Mouse (Mus musculus) megakaryocyte progenitor cell, adult 5-6 weeks (primary cell): ENCODE data around the gene Hmmr. TPM values are rescaled to one million over a fixed set of nuclear protein-coding genes. Genes with fewer than 3 reads are reported as not detected.

ENCODE experiments used
- ATAC-seq: replicated peaks from 2 replicates; pipeline ENCODE4 v1.8.0; 2016; ENCODE audit warnings: mild to moderate bottlenecking, moderate TSS enrichment, inconsistent platforms; ENCODE audit not compliant: poor library complexity
- total RNA-seq, 2 experiments: library from RNA; stranded (forward) in 1 of 2; stranded (reverse) in 1 of 2; fragments of 157-497, 149-512 nt in 1 of 2; fragments of 200-1000 nt in 1 of 2; gene quantifications; 2 replicates each; pipeline versions ENCODE4 v1.2.3 to v1.2.4; 2015 to 2017

Hmmr gene
- total RNA-seq (2015) (76.6 and 78.8 TPM in 2 replicates), total RNA-seq (2017) (83.6 and 88.2 TPM in 2 replicates)

DNA sequence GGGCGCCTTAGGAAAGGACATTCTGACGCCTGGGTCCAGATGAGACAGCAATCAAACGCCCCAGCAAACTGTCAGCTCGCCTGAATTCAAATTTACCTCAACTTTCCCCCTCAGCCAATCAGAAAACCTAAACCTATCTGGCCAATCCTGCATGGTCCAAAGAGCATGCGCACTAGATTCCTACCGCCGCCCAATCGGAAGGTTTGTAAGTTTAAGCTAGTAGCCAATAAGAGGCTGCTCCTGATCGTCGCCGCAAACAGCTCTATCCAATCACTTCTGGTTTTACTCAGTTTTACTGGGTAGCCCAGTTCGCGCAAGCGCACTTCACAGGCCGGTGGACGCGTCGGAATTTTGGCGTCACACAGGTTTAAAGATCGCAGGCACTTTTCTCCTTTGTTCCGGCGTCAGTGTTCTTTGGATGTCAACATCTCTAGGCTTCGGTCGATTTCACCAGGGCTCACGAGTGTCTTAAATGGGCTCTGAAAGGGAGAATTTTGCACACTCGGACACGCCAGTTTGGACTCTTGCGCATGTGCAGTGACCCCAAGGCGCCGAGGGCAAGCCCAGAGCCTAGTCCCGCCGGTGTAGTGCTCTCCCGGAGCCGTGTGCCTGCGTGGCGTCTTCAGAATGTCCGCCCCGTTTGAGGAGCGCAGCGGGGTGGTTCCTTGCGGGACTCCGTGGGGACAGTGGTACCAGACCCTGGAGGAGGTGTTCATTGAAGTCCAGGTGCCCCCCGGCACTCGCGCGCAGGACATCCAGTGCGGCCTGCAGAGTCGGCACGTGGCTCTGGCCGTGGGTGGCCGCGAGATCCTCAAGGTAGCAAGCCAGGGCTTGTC, at the start of gene Hmmr, which contains the start of gene Nudcd2:
TSS of gene Hmmr (minus strand) at position 84 of the 836 bp plus-strand sequence.
TSS of gene Nudcd2 (plus strand) at position 329 of the 836 bp plus-strand sequence.
- peak; percentile 86 for ATAC-seq

- ATAC-seq, result no peak
These were observed 48.6 kb upstream of the Hmmr start for GRCm38 (mm10) chr11:40781857-40782256.

- peak; percentile 76 for ATAC-seq
These were observed 42.4 kb upstream of the Hmmr start for GRCm38 (mm10) chr11:40775315-40776269.

GRCm38 (mm10) chr11:40764690-40765089, 31.5 kb upstream of the Hmmr start:
- ATAC-seq, result no peak

DNA sequence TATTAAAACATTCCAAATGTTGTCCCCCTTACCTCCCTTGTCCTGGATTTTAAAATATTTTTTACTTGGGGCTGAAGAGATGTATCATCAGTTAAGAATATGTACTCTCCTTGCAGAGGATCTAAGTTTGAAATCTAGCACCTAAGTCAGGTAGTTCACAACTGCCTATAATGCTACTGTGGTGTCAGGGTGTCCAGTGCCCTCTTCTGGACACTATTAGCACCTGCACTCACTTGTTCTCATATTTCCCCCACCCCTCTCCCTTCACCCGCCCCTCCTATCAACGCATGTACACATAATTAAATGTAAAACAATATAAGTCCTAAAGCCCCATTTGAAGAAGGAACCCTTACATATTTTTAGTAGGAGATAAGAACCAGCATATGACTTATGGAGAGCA, 30.2 kb upstream of the Hmmr start:
- peak; percentile 99 for ATAC-seq

DNA sequence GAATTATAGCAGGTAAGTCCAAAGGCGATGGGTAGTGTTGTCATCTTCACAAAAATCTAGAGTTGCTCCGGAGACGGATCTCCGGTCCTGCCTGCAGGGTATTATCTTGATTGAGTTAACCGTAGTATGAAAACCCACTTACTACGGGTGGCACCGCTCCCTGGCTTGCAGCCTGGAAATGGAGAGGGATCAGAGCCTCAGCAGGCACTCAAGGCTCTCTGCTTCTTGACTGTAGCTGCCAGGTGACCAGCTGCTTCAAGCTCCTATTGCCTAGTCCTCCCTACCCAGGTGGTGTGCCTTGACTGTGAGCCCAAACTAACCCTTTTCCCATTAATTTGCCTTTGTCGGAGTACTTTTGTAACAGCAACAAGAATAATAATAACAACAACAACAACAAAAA, 26.7 kb upstream of the Hmmr start:
- ATAC-seq, result no peak

DNA sequence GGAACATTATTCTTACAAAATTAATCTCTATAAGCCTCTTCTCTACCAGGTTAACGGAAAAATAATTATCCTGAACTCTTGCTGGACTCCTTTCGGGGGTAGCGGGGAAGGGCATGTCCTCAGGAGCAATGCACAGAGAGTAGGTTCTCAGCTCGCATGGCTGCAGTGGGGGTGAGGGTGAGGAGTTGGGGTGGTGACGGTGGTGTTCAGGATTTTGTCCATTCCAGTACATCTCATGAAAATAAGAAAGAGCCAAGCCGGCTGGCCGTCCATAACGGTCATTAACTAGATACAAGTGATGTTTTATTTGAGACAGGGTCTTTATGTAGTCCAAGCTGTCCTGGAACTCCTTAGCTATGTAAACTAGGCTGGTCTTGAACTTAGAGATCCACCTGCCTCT, 22.7 kb upstream of the Hmmr start:
- ATAC-seq, result no peak

DNA sequence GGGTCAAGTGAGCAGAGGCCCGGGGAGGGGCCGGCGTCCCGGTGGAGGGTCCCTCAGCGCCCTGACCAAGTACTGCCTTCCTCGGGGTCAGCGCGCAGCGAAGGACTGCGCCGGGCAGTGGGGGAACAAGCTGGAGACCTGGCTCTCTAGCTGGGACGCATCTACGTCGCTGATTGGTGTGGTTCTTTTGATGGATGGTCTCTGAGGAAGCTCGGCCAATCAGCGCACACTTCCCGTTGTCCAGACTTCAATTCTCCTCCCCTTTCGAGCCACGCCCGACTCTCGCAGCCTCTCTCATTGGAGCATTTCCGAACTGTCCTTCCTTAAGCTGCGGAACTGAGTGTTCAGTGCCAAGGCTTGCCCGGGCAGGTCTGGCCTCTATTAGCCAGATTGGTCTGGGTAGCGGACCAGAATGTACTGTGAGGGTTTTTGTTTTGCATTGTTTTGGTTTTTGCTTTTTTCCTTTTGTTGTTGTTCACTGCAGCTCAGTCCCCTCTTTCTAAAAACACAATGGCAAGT, 21.9 kb upstream of the Hmmr start, which contains the start of gene Ccng1:
TSS of gene Ccng1 (minus strand) at position 203 of the 519 bp plus-strand sequence.
- ATAC-seq, result peak; percentile 97

- ATAC-seq, result peak; percentile 30
These were observed 21.5 kb upstream of the Hmmr start for GRCm38 (mm10) chr11:40754664-40755107.

DNA sequence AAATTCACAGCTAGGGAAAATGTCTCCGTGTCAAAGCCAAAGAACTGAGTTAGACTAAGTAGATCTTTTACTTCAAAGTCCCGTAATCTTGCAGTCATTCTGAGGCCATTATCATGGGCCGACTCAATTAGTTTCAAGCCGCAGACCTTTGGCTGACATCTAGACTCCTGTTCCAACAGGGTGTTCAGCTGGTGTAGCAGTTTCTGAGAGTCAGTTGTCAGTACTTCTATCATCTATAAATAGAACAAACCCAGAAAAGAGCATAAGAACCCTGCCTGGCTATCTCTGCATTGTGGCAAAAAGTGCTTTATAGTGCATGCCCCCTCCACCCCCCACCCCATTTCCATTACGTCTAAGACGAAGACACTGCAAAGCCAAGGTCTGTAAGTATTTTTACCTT, 20.6 kb upstream of the Hmmr start:
- no peak for ATAC-seq

- no peak for ATAC-seq
These were observed 14.5 kb upstream of the Hmmr start for GRCm38 (mm10) chr11:40747716-40748115.

- ATAC-seq, result no peak
These were observed 13.1 kb upstream of the Hmmr start for GRCm38 (mm10) chr11:40746361-40746760.

GRCm38 (mm10) chr11:40744348-40744747, 11.1 kb upstream of the Hmmr start:
- ATAC-seq, result no peak

DNA sequence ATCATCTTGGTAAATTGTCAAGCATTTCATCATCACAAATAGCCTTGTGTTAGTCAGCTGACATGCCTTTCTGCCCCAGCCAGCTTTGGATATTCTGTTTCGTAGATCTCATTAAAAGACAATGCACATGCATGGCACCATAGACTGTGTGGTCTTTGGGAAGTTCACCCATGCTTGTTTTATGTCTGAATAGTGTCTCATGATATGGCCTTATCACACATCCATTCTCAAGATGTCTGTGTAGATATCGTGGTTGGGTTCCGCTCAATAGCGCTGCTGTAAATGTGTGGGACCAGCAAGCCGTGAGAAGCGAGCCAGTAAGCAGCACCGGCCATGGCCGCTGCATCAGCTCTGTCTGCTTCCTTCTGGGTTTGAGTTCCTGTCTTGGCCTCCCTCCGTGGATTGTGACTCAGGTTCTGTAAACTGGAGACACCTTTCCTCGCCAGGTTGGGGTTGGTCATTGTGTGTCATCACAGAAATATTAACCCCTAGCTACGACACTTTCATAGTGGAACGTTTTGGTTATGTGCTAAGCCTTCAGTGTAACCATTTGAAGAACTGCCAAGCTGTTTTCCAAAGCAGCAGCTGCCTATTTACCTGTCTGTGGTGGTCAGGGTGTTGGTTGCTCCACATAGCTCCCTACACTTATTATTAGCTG, 8.5 kb upstream of the Hmmr start:
- no peak for ATAC-seq

- no peak for ATAC-seq
These were observed 4.1 kb upstream of the Hmmr start for GRCm38 (mm10) chr11:40737369-40737768.

GRCm38 (mm10) chr11:40734251-40734752, 1.1 kb upstream of the Hmmr start:
- no peak for ATAC-seq

GRCm38 (mm10) chr11:40732997-40733338, 254 bp downstream of the Hmmr start:
- ATAC-seq, result peak; percentile 18

- ATAC-seq, result peak; percentile 70
These were observed 14.9 kb downstream of the Hmmr start for GRCm38 (mm10) chr11:40718324-40718723.

- peak; percentile 71 for ATAC-seq
These were observed 17.7 kb downstream of the Hmmr start for GRCm38 (mm10) chr11:40715524-40715923.

DNA sequence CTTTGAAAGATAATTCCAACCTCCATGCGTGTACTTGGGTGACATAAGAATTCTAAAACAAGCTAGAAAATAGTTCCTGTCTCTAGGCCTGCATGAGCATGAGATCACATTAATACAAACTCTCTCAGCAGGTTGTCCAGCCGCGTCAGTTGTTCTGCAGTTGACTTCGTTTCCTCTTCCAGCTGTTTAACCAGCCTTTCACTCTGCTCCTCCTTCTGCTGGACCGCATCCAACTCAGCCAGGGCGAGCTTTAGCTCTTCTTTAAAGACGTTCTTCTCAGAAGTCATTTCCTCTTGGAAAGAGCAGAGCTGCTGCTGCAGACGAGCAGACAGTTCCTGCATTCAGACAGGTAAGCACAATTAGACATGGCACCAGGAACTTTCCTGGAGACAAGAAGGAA, 19.4 kb downstream of the Hmmr start:
- ATAC-seq, result 0 out of 2 replicates have a peak, but pooled peaks have one; percentile 18
